Mouse (Mus musculus) lung, postnatal 10 days (tissue): ENCODE data around the gene Rad51d.
A peak's percentile ranks its signal among the peaks of the same experiment; 100 is the strongest.
"Not testable (repeated sequence)": the region's sequence is repeated elsewhere in the genome, so short reads cannot be mapped to it uniquely, and the experiment has no call there.

Experiments
- DNase-seq: peaks from one replicate; pipeline ENCODE4 v3.0.0; 2021

The Rad51d gene

GRCm38 (mm10) chr11:82890342-82890762 is at the start of gene Rad51d:
Gene Rad51d (minus strand): TSS chr11:82890614.
- peak; percentile 96 for DNase-seq

GRCm38 (mm10) chr11:82933186-82933585 is 42.8 kb upstream of the Rad51d start:
- DNase-seq: no peak

- DNase-seq: peak; percentile 45
Measured at GRCm38 (mm10) chr11:82931671-82932450, 41.4 kb upstream of the Rad51d start.

- DNase-seq: not testable (repeated sequence)
Measured at GRCm38 (mm10) chr11:82931161-82931560, 40.7 kb upstream of the Rad51d start.

- DNase-seq: peak; percentile 43
Measured at GRCm38 (mm10) chr11:82930391-82930955, 40.1 kb upstream of the Rad51d start.

- no peak for DNase-seq
Measured at GRCm38 (mm10) chr11:82929633-82929950, 39.2 kb upstream of the Rad51d start.

- DNase-seq: no peak
Measured at GRCm38 (mm10) chr11:82928897-82929632, 38.7 kb upstream of the Rad51d start.

GRCm38 (mm10) chr11:82923910-82924309 is 33.5 kb upstream of the Rad51d start:
- DNase-seq: not testable (repeated sequence)

- DNase-seq: no peak
Measured at GRCm38 (mm10) chr11:82921691-82922090, 31.3 kb upstream of the Rad51d start.

- DNase-seq: no peak
Measured at GRCm38 (mm10) chr11:82920768-82921167, 30.4 kb upstream of the Rad51d start.

GRCm38 (mm10) chr11:82914711-82915352 is 24.4 kb upstream of the Rad51d start:
- DNase-seq: peak; percentile 77

- DNase-seq: no peak
Measured at GRCm38 (mm10) chr11:82910679-82911389, 20.4 kb upstream of the Rad51d start.

- no peak for DNase-seq
Measured at GRCm38 (mm10) chr11:82910250-82910649, 19.8 kb upstream of the Rad51d start, which contains the start of gene Unc45b. Gene Unc45b (plus strand): TSS chr11:82910550.

GRCm38 (mm10) chr11:82908608-82908989 is 18.2 kb upstream of the Rad51d start:
- DNase-seq: no peak

GRCm38 (mm10) chr11:82907651-82908607 is 17.5 kb upstream of the Rad51d start, which contains the start of gene Nle1:
Gene Nle1 (minus strand): TSS chr11:82908411.
- peak; percentile 95 for DNase-seq

- DNase-seq: no peak
Measured at GRCm38 (mm10) chr11:82905816-82906215, 15.4 kb upstream of the Rad51d start.

- DNase-seq: no peak
Measured at GRCm38 (mm10) chr11:82904952-82905351, 14.5 kb upstream of the Rad51d start.

GRCm38 (mm10) chr11:82901606-82902310 is 11.3 kb upstream of the Rad51d start:
- no peak for DNase-seq

- no peak for DNase-seq
Measured at GRCm38 (mm10) chr11:82899720-82900119, 9.3 kb upstream of the Rad51d start.

GRCm38 (mm10) chr11:82897478-82897877 is 7.1 kb upstream of the Rad51d start:
- no peak for DNase-seq

- no peak for DNase-seq
Measured at GRCm38 (mm10) chr11:82891936-82892335, 1.5 kb upstream of the Rad51d start, which contains the start of gene Fndc8. Gene Fndc8 (plus strand): TSS chr11:82892124.
